Mouse (Mus musculus) hindbrain, embryonic 11.5 days (tissue): ENCODE results near the gene Prr14. TPM values are rescaled to one million over a fixed set of nuclear protein-coding genes. Genes with fewer than 3 reads are reported as not detected.
A peak's percentile ranks its signal among the peaks of the same experiment; 100 is the strongest.
"Not testable (repeated sequence)": the region's sequence is repeated elsewhere in the genome, so short reads cannot be mapped to it uniquely, and the experiment has no call there.

Source experiments
- ATAC-seq: fragments of 200-750 bp; cut with Nextera tagmentation; 2 replicates; pipeline ENCODE4 v1.8.0; 2017; ENCODE audit warnings: mild to moderate bottlenecking, moderate TSS enrichment, moderate library complexity; ENCODE audit not compliant: low FRiP score
- DNase-seq: peaks from one replicate; pipeline ENCODE4 v3.0.0-alpha.2; 2015; ENCODE audit warnings: low spot score
- H3K27ac ChIP-seq: fragments of 300-500 bp; sonication (generic); 2 replicates; pipeline ENCODE4 v1.5.1; 2014; ENCODE audit warnings: mild to moderate bottlenecking, low read depth, low read length
- H3K27me3 ChIP-seq: fragments of 300-500 bp; sonication (generic); 2 replicates; pipeline ENCODE4 v1.6.1; 2014; ENCODE audit warnings: mild to moderate bottlenecking, low read length, moderate library complexity, mixed read lengths; ENCODE audit not compliant: control insufficient read depth, insufficient read depth
- H3K36me3 ChIP-seq: fragments of 300-500 bp; sonication (generic); 2 replicates; pipeline ENCODE4 v1.6.1; 2014; ENCODE audit warnings: mild to moderate bottlenecking, low read length, moderate library complexity, mixed read lengths; ENCODE audit not compliant: control insufficient read depth, insufficient read depth
- H3K4me1 ChIP-seq: fragments of 300-500 bp; sonication (generic); replicated peaks from 2 replicates; pipeline ENCODE4 v1.6.1; 2014; ENCODE audit warnings: low read length, mixed read lengths; ENCODE audit not compliant: control insufficient read depth, insufficient read depth
- H3K4me2 ChIP-seq: fragments of 300-500 bp; sonication (generic); replicated peaks from 2 replicates; pipeline ENCODE4 v1.6.1; 2014; ENCODE audit warnings: mild to moderate bottlenecking, low read depth, low read length
- H3K4me3 ChIP-seq: fragments of 300-500 bp; sonication (generic); 2 replicates; pipeline ENCODE4 v1.5.1; 2014; ENCODE audit warnings: low read depth, low read length
- H3K9ac ChIP-seq: fragments of 300-500 bp; sonication (generic); 2 replicates; pipeline ENCODE4 v1.6.1; 2014; ENCODE audit warnings: low read depth, low read length
- H3K9me3 ChIP-seq: fragments of 300-500 bp; sonication (generic); 2 replicates; pipeline ENCODE4 v1.6.1; 2016; ENCODE audit warnings: low read length; ENCODE audit not compliant: control insufficient read depth
- WGBS: fragments of 180-500 bp; shearing (Covaris S2); extraction: QIAGEN DNeasy Blood & Tissue Kit; methylation state at CpG from one replicate; pipeline ENCODE4 v1.1.7; 2014; 5-methylcytosine and 5-hydroxymethylcytosine counted together
- polyA plus RNA-seq: library from polyadenylated mRNA; unstranded; fragments of >200 nt; fragmentation: Nextera tagmentation; extraction: Ambion mirVana; gene quantifications from 2 replicates; pipeline ENCODE4 v1.2.1, GENCODE M21; 2014

Prr14 gene
- polyA plus RNA-seq, 1 experiment from 2014 or later = 72.1 TPM

DNA sequence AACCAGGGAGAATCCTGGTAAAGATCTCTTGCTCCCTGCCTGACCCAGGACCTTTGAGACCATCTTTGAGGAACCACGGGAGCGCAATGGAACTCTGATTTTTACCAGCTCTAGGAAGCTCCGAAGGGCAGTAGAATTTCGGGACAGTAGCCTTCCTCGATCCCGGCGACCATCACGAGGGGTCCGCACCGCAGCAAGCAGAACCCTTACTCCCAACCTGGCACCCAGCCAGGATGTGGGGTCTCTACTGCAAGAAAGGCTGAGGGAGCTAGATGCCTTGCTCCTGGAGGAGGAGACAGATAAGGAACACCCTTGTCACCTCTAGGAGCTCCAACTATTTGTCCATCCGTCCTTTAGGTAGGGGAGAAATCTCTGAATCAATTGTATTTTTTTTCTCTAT, 16.9 kb downstream of the Prr14 start:
- Histone ChIP-seq H3K27ac (no peak overlapping the region), H3K36me3 (peaks cover 24% of the 10 kb centered on the region), H3K4me2 (no peak overlapping the region), H3K4me3 (no peak overlapping the region), H3K9me3 (no peaks in the 10 kb centered on the region), H3K9ac (no peak overlapping the region), H3K27me3 (no peaks in the 10 kb centered on the region), H3K4me1 (peaks cover 8% of the 10 kb centered on the region; the same call in 1 of the 2 replicates)
- DNase-seq (no peak), ATAC-seq (no peak)
- 95% methylated on average over 11 of the region's 11 CpGs for WGBS

GRCm38 (mm10) chr7:127476855-127477254, 17.4 kb downstream of the Prr14 start:
- WGBS = 84% methylated on average over 4 of the region's 4 CpGs
- Histone ChIP-seq H3K9ac (peak overlapping the region; percentile 84; the same call in 1 of the 2 replicates), H3K4me2 (peak overlapping the region; percentile 87; the same call in 1 of the 2 replicates)

GRCm38 (mm10) chr7:127477687-127478634, 18.6 kb downstream of the Prr14 start:
- Histone ChIP-seq H3K9me3 (no peaks in the 10 kb centered on the region), H3K4me3 (peak overlapping the region; percentile 90), H3K4me1 (peaks cover 8% of the 10 kb centered on the region; the same call in 1 of the 2 replicates), H3K9ac (peak overlapping the region; percentile 84), H3K27ac (peak overlapping the region; percentile 95), H3K4me2 (peak overlapping the region; percentile 87), H3K36me3 (peaks cover 24% of the 10 kb centered on the region), H3K27me3 (no peaks in the 10 kb centered on the region)
- DNase-seq (peak; percentile 100), ATAC-seq (peak; percentile 92)
- WGBS = under 1% methylated on average over 50 of the region's 50 CpGs

More at GRCm38 (mm10) chr7:127476855-127477254, 17.4 kb downstream of the Prr14 start:
- peak overlapping the region; percentile 90 for H3K4me3 ChIP-seq
- no peak for DNase-seq
- peaks cover 24% of the 10 kb centered on the region for H3K36me3 ChIP-seq
- no peaks in the 10 kb centered on the region for H3K9me3 ChIP-seq
- peak overlapping the region; percentile 95; the same call in 1 of the 2 replicates for H3K27ac ChIP-seq
- no peak for ATAC-seq
- H3K4me1 ChIP-seq = peaks cover 8% of the 10 kb centered on the region; the same call in 1 of the 2 replicates
- no peaks in the 10 kb centered on the region for H3K27me3 ChIP-seq

DNA sequence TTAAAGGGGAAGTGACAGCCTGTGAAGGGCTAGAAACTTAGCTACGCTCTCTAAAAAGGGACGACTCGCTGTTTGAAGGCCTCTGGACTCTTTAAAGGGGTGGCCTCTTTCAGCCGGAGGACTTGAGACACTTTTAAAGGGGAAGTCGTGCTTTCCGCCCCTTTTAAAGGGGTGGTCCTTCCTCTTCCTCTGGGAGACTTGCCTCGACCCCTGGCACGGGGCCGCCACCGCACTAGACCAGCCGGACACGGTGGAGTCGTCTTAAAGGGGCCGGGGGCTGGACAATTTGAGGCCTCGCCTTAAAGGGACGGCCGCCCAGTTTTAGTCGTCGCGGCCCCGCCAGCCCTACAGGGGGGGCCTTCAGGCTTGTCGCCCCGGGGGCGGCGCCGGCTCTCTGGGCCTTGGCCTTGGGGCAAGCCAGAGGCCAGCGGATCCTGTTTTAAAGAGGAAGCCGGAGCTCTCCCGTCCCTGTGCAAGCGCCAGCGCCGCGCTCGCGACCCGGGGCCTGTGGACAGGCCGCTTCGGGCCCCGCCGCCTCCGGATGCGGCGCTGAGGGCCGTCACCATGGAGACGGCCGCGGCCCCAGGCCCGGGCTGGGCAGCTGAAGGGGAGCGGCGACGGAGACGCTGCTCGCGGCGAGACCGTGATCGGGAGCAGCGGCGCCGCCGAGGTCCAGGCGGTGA, 19.4 kb downstream of the Prr14 start, which contains the start of gene Fbrs:
Fbrs (plus strand) TSS at position 565 of the 683 bp plus-strand sequence.
- Histone ChIP-seq H3K4me2 (peak within 1 kb of the TSS; percentile 87), H3K27me3 (no peaks in the 10 kb centered on the region), H3K4me1 (peaks cover 8% of the 10 kb centered on the region; the same call in 1 of the 2 replicates), H3K4me3 (peak within 1 kb of the TSS; percentile 90), H3K9ac (peak within 1 kb of the TSS; percentile 84), H3K36me3 (peaks cover 19% of the 10 kb centered on the region), H3K27ac (peak within 1 kb of the TSS; percentile 95), H3K9me3 (no peaks in the 10 kb centered on the region)
- DNase-seq = peak; percentile 93
- peak; percentile 83 for ATAC-seq
- WGBS = under 1% methylated on average over 41 of the region's 62 CpGs

GRCm38 (mm10) chr7:127479318-127480225, 20.2 kb downstream of the Prr14 start:
- Histone ChIP-seq H3K36me3 (peaks cover 14% of the 10 kb centered on the region), H3K4me3 (peak overlapping the region; percentile 90), H3K4me2 (peak overlapping the region; percentile 87), H3K27me3 (no peaks in the 10 kb centered on the region), H3K9me3 (no peaks in the 10 kb centered on the region), H3K9ac (peak overlapping the region; percentile 84), H3K27ac (peak overlapping the region; percentile 95), H3K4me1 (peaks cover 8% of the 10 kb centered on the region; the same call in 1 of the 2 replicates)
- WGBS = 5% methylated on average over 47 of the region's 48 CpGs
- no peak for ATAC-seq
- peak; percentile 11 for DNase-seq

DNA sequence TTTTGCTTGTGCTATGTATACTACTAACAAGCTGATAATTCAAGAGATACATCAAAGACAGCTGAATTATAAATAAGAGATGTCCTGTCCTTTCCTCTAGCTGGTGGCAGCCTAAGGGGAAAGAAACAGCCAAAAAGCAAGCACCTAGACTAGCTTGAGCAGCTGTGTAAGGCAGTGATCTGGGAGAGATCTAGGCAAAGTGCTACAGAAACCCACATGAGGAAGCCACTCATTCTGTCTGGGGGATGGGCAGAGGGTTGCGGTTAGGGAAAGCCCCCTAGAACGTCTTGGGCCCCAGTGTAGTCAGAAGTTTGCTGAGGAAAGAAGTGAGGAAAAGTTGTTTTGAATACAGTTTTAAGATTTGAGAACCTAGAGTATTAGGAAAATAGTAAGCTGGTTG, 20.9 kb downstream of the Prr14 start:
- Histone ChIP-seq H3K4me2 (peak overlapping the region; percentile 87), H3K9me3 (no peaks in the 10 kb centered on the region), H3K4me3 (peak overlapping the region; percentile 90), H3K27ac (no peak overlapping the region), H3K27me3 (no peaks in the 10 kb centered on the region), H3K36me3 (peaks cover 10% of the 10 kb centered on the region), H3K9ac (peak overlapping the region; percentile 84; the same call in 1 of the 2 replicates), H3K4me1 (peaks cover 8% of the 10 kb centered on the region; the same call in 1 of the 2 replicates)
- ATAC-seq (no peak), DNase-seq (no peak)
- 74% methylated on average over 2 of the region's 2 CpGs for WGBS

- Histone ChIP-seq H3K27me3 (no peaks in the 10 kb centered on the region), H3K9ac (no peak overlapping the region), H3K36me3 (peaks cover 17% of the 10 kb centered on the region), H3K4me1 (peaks cover 2% of the 10 kb centered on the region; the same call in 1 of the 2 replicates), H3K9me3 (no peaks in the 10 kb centered on the region), H3K27ac (no peak overlapping the region), H3K4me3 (no peak overlapping the region), H3K4me2 (no peak overlapping the region)
- DNase-seq (no peak), ATAC-seq (no peak)
- 88% methylated on average over 5 of the region's 5 CpGs for WGBS
Measured at GRCm38 (mm10) chr7:127485416-127485815, 26.0 kb downstream of the Prr14 start.

- H3K9ac ChIP-seq, H3K9me3 ChIP-seq, H3K27ac ChIP-seq, H3K4me3 ChIP-seq, H3K4me1 ChIP-seq, DNase-seq, H3K27me3 ChIP-seq, ATAC-seq, H3K4me2 ChIP-seq: not testable (repeated sequence)
- 92% methylated on average over 4 of the region's 5 CpGs for WGBS
- peaks cover 18% of the 10 kb centered on the region for H3K36me3 ChIP-seq
Measured at GRCm38 (mm10) chr7:127488364-127488763, 29.0 kb downstream of the Prr14 start.
